Mouse (Mus musculus) midbrain, embryonic 14.5 days (tissue): Measurements from ENCODE around the gene Tmem243. TPM values are rescaled to one million over a fixed set of nuclear protein-coding genes. Genes with fewer than 3 reads are reported as not detected.

Experiments used
- ATAC-seq: fragments of 200-750 bp; cut with Nextera tagmentation; 2 replicates; pipeline ENCODE4 v1.8.0; 2017; ENCODE audit warnings: moderate number of reproducible peaks, moderate library complexity; ENCODE audit not compliant: low FRiP score, low TSS enrichment
- DNase-seq: peaks from one replicate; pipeline ENCODE4 v3.0.0-alpha.2; 2015
- H3K27ac ChIP-seq: fragments of 300-500 bp; sonication (generic); replicated peaks from 2 replicates; pipeline ENCODE4 v1.5.1; 2014; ENCODE audit warnings: mild to moderate bottlenecking, low read depth, low read length, moderate library complexity
- H3K27me3 ChIP-seq: fragments of 300-500 bp; sonication (generic); 2 replicates; pipeline ENCODE4 v1.6.1; 2014; ENCODE audit warnings: low read length, control low read depth, mixed read lengths; ENCODE audit not compliant: control insufficient read depth, insufficient read depth
- H3K36me3 ChIP-seq: fragments of 300-500 bp; sonication (generic); 2 replicates; pipeline ENCODE4 v1.6.1; 2014; ENCODE audit warnings: low read length, control low read depth; ENCODE audit not compliant: control insufficient read depth, insufficient read depth
- H3K4me1 ChIP-seq: fragments of 300-500 bp; sonication (generic); 2 replicates; pipeline ENCODE4 v1.6.1; 2014; ENCODE audit warnings: mild to moderate bottlenecking, antibody characterized with exemption, low read length, control low read depth; ENCODE audit not compliant: control insufficient read depth, insufficient read depth
- H3K4me2 ChIP-seq: fragments of 300-500 bp; sonication (generic); 2 replicates; pipeline ENCODE4 v1.6.1; 2014; ENCODE audit warnings: mild to moderate bottlenecking, low read length, moderate library complexity
- H3K4me3 ChIP-seq: fragments of 300-500 bp; sonication (generic); replicated peaks from 2 replicates; pipeline ENCODE4 v1.5.1; 2014; ENCODE audit warnings: low read depth, low read length
- H3K9ac ChIP-seq: fragments of 300-500 bp; sonication (generic); replicated peaks from 2 replicates; pipeline ENCODE4 v1.6.1; 2014; ENCODE audit warnings: mild to moderate bottlenecking, low read length, moderate library complexity
- H3K9me3 ChIP-seq: fragments of 300-500 bp; sonication (generic); 2 replicates; pipeline ENCODE4 v1.6.1; 2016; ENCODE audit warnings: low read length, control low read depth, mixed read lengths; ENCODE audit not compliant: control insufficient read depth
- WGBS: fragments of 180-500 bp; shearing (Covaris S2); extraction: QIAGEN DNeasy Blood & Tissue Kit; methylation state at CpG from one replicate; pipeline ENCODE4 v1.1.7; 2014; 5-methylcytosine and 5-hydroxymethylcytosine counted together
- polyA plus RNA-seq: library from polyadenylated mRNA; unstranded; fragments of >200 nt; fragmentation: Nextera tagmentation; extraction: Ambion mirVana; gene quantifications from 2 replicates; pipeline ENCODE4 v1.2.1, GENCODE M21; 2014

Gene Tmem243
- polyA plus RNA-seq, 1 experiment from 2014 or later: 14.9 TPM

GRCm38 (mm10) chr5:9100849-9101801, 657 bp downstream of the Tmem243 start:
- WGBS: under 1% methylated on average over 76 of the region's 83 CpGs

GRCm38 (mm10) chr5:9102696-9103095, 2.2 kb downstream of the Tmem243 start:
- Histone ChIP-seq H3K4me1 (peaks cover 12% of the 10 kb centered on the region), H3K36me3 (no peaks in the 10 kb centered on the region), H3K27me3 (0 out of 2 replicates have a peak, but pooled peaks cover 4% of the 10 kb centered on the region), H3K27ac (no peak overlapping the region), H3K9me3 (no peaks in the 10 kb centered on the region), H3K4me3 (no peak overlapping the region), H3K9ac (no peak overlapping the region), H3K4me2 (no peak overlapping the region)
- DNase-seq (no peak), ATAC-seq (no peak)
- 91% methylated on average over 2 of the region's 2 CpGs for WGBS

More at GRCm38 (mm10) chr5:9100849-9101801, 657 bp downstream of the Tmem243 start:
- Histone ChIP-seq H3K4me1 (peaks cover 12% of the 10 kb centered on the region), H3K36me3 (no peaks in the 10 kb centered on the region), H3K9me3 (peaks cover 5% of the 10 kb centered on the region; the same call in 1 of the 2 replicates), H3K9ac (peak overlapping the region; percentile 64), H3K4me3 (peak overlapping the region; percentile 82), H3K27me3 (0 out of 2 replicates have a peak, but pooled peaks cover 4% of the 10 kb centered on the region), H3K27ac (no peak overlapping the region), H3K4me2 (peak overlapping the region; percentile 90)
- ATAC-seq (peak; percentile 80), DNase-seq (no peak)

GRCm38 (mm10) chr5:9103958-9104357, 3.5 kb downstream of the Tmem243 start:
- peaks cover 12% of the 10 kb centered on the region for H3K4me1 ChIP-seq
- WGBS: 90% methylated on average over 8 of the region's 8 CpGs
- DNase-seq: no peak

DNA sequence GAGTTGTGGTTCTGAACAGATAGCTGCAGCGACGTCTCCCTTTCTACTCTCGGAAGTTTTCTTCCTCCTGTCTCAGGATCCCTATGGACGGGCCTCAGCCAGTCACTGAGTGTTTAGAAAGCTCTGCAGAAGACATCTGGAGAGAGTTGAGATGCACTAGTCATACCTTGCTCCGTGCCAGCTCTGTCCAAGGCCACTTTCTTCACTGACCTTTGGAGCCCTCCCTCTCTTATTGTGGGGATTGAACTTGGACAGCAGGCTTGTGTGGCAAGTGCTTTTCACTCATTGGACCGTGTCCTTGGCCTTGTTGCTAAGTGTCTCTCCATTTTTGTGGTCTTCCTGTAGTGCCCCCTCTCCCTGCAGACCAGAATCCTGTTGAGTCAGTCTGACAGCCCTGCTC, 6.3 kb downstream of the Tmem243 start:
- Histone ChIP-seq H3K36me3 (no peaks in the 10 kb centered on the region), H3K4me3 (no peak overlapping the region), H3K9ac (no peak overlapping the region), H3K4me2 (no peak overlapping the region), H3K9me3 (no peaks in the 10 kb centered on the region), H3K27me3 (no peaks in the 10 kb centered on the region), H3K27ac (no peak overlapping the region), H3K4me1 (0 out of 2 replicates have a peak, but pooled peaks cover 1% of the 10 kb centered on the region)
- no peak for DNase-seq
- 90% methylated on average over 6 of the region's 6 CpGs for WGBS
- ATAC-seq: no peak

More at GRCm38 (mm10) chr5:9103958-9104357, 3.5 kb downstream of the Tmem243 start:
- H3K4me2 ChIP-seq: no peak overlapping the region
- H3K36me3 ChIP-seq: no peaks in the 10 kb centered on the region
- H3K27me3 ChIP-seq: 0 out of 2 replicates have a peak, but pooled peaks cover 4% of the 10 kb centered on the region
- ATAC-seq: no peak
- H3K4me3 ChIP-seq: no peak overlapping the region
- H3K9ac ChIP-seq: no peak overlapping the region
- H3K27ac ChIP-seq: no peak overlapping the region
- H3K9me3 ChIP-seq: no peaks in the 10 kb centered on the region

DNA sequence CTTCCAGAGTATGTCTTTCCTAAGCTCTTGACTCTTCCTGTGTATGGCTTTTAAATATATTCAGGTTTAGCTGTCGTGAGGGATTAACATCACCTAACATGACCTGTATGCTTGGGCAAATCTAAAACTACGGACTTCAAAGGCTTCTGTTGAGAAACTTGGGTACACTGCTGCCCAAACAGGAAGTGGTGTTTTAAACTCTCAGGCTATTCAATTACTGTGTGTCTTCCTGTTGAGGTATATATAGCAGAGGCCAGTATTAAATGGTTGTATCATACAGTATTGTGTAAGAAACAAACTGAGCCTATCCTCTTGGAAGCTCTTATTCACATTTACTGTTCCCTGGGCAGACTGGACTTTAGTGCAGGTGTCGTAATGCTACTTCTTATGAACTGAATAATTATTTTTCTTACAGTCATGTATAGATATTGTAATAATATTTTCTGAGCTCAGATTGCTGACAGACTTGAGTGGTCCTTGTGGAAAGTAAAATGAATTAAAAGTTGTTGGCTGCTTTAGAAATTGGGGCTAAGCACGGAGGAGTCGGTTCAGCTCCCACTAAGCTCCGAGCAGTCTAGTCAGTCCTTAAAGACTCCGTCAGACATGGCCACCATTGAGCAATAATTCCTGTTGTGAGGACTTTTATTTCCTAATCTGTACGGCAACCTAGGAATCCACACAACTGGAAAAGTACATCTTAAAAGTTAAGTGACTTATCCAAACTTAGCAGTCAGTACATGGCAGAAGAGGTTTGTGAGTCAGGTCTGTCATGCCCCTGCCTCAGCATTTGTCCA, 7.0 kb downstream of the Tmem243 start:
- Histone ChIP-seq H3K4me2 (no peak overlapping the region), H3K4me1 (no peaks in the 10 kb centered on the region), H3K27ac (no peak overlapping the region), H3K9ac (no peak overlapping the region), H3K36me3 (no peaks in the 10 kb centered on the region), H3K27me3 (no peaks in the 10 kb centered on the region), H3K9me3 (no peaks in the 10 kb centered on the region), H3K4me3 (no peak overlapping the region)
- DNase-seq (no peak), ATAC-seq (no peak)
- 80% methylated on average over 8 of the region's 8 CpGs for WGBS

GRCm38 (mm10) chr5:9108490-9108889, 8.0 kb downstream of the Tmem243 start:
- no peaks in the 10 kb centered on the region for H3K27me3 ChIP-seq
- ATAC-seq (no peak), DNase-seq (no peak)
- H3K9me3 ChIP-seq: no peaks in the 10 kb centered on the region
- H3K4me1 ChIP-seq: no peaks in the 10 kb centered on the region
- H3K4me3 ChIP-seq: no peak overlapping the region
- 90% methylated on average over 5 of the region's 5 CpGs for WGBS
- H3K4me2 ChIP-seq: no peak overlapping the region
- no peak overlapping the region for H3K9ac ChIP-seq
- H3K27ac ChIP-seq: no peak overlapping the region
- H3K36me3 ChIP-seq: no peaks in the 10 kb centered on the region

DNA sequence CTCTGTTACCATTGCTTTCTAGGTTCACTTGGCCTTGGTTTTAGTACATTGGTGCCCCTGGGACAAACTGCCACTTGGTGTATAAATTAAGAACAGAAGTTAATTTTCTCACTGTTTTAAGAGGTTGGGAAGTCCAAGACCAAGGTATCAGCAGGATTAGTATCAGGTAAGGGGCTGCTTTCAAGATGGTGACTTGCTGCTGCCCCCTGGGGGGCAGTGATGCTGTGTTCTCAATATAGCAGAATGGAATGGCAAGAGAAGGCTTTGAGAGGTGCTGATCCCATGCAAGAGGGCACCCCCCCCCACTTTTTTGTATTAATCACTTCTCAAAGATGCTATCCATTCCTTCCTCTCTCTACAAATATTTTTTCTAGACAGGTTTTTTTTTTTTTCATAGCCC, 9.1 kb downstream of the Tmem243 start:
- Histone ChIP-seq H3K9ac (no peak overlapping the region), H3K4me3 (no peak overlapping the region), H3K27me3 (no peaks in the 10 kb centered on the region), H3K27ac (no peak overlapping the region), H3K36me3 (0 out of 2 replicates have a peak, but pooled peaks cover under 1% of the 10 kb centered on the region), H3K9me3 (no peaks in the 10 kb centered on the region), H3K4me1 (no peaks in the 10 kb centered on the region), H3K4me2 (no peak overlapping the region)
- peak; percentile 23 for DNase-seq
- no peak for ATAC-seq

DNA sequence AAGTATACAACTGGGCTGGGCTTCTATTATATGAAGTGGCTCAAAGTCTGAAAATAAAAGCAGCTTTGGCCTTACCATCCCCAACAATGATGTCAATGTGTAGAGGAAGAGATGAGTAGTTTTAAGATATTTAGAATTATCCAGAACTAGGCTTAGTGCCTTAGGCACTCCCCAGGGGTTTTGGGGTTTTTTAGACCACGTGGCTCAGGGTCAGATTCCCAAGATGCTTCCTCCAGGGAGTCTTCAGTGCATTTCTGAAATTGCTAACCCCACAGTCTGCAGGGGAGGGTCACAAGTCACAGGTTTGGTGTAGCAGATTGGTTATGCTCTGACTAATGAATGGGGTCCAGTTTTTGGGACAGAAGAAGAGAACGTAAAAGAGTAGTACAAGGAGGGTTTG, 10.8 kb downstream of the Tmem243 start:
- 55% methylated on average over 2 of the region's 2 CpGs for WGBS
- H3K9me3 ChIP-seq: no peaks in the 10 kb centered on the region
- H3K4me1 ChIP-seq: no peaks in the 10 kb centered on the region
- no peak overlapping the region for H3K4me2 ChIP-seq
- ATAC-seq (no peak), DNase-seq (no peak)
- no peaks in the 10 kb centered on the region for H3K27me3 ChIP-seq
- no peak overlapping the region for H3K4me3 ChIP-seq
- H3K36me3 ChIP-seq: 0 out of 2 replicates have a peak, but pooled peaks cover 6% of the 10 kb centered on the region
- no peak overlapping the region for H3K9ac ChIP-seq
- H3K27ac ChIP-seq: no peak overlapping the region
